Mouse (Mus musculus) hindbrain, embryonic 16.5 days (tissue): ENCODE data around the gene Utf1. TPM values are rescaled to one million over a fixed set of nuclear protein-coding genes. Genes with fewer than 3 reads are reported as not detected.

Experiments used
- ATAC-seq: fragments of 200-750 bp; cut with Nextera tagmentation; 2 replicates; pipeline ENCODE4 v1.8.0; 2017; ENCODE audit warnings: moderate TSS enrichment, moderate library complexity
- H3K27ac ChIP-seq: fragments of 300-500 bp; sonication (generic); 2 replicates; pipeline ENCODE4 v1.5.1; 2014; ENCODE audit warnings: low read depth, mild to moderate bottlenecking, control low read depth, low read length, moderate library complexity
- H3K27me3 ChIP-seq: fragments of 300-500 bp; sonication (generic); replicated peaks from 2 replicates; pipeline ENCODE4 v1.6.1; 2014; ENCODE audit warnings: low read length; ENCODE audit not compliant: control insufficient read depth, insufficient read depth
- H3K36me3 ChIP-seq: fragments of 300-500 bp; sonication (generic); 2 replicates; pipeline ENCODE4 v1.6.1; 2014; ENCODE audit warnings: mild to moderate bottlenecking, low read length, moderate library complexity, mixed read lengths; ENCODE audit not compliant: control insufficient read depth, insufficient read depth
- H3K4me1 ChIP-seq: fragments of 300-500 bp; sonication (generic); 2 replicates; pipeline ENCODE4 v1.6.1; 2014; ENCODE audit warnings: low read depth, low read length; ENCODE audit not compliant: control insufficient read depth, insufficient read depth
- H3K4me2 ChIP-seq: fragments of 300-500 bp; sonication (generic); 2 replicates; pipeline ENCODE4 v1.6.1; 2014; ENCODE audit warnings: mild to moderate bottlenecking, low read length, control low read depth, moderate library complexity
- H3K4me3 ChIP-seq: fragments of 300-500 bp; sonication (generic); 2 replicates; pipeline ENCODE4 v1.5.1; 2014; ENCODE audit warnings: mild to moderate bottlenecking, low read length, control low read depth, moderate library complexity
- H3K9ac ChIP-seq: fragments of 300-500 bp; sonication (generic); 2 replicates; pipeline ENCODE4 v1.6.1; 2014; ENCODE audit warnings: low read depth, mild to moderate bottlenecking, control low read depth, low read length, moderate library complexity
- H3K9me3 ChIP-seq: fragments of 300-500 bp; sonication (generic); 2 replicates; pipeline ENCODE4 v1.6.1; 2014; ENCODE audit warnings: mild to moderate bottlenecking, low read length, moderate library complexity; ENCODE audit not compliant: control insufficient read depth
- WGBS: fragments of 180-500 bp; shearing (Covaris S2); extraction: QIAGEN DNeasy Blood & Tissue Kit; methylation state at CpG from one replicate; pipeline ENCODE4 v1.1.7; 2014; 5-methylcytosine and 5-hydroxymethylcytosine counted together
- polyA plus RNA-seq: library from polyadenylated mRNA; unstranded; fragments of >200 nt; fragmentation: Nextera tagmentation; extraction: Ambion mirVana; gene quantifications from 2 replicates; pipeline ENCODE4 v1.2.1, GENCODE M21; 2015

Gene Utf1
- polyA plus RNA-seq, 1 experiment from 2014 or later: not detected

- Histone ChIP-seq H3K27me3 (peaks cover 6% of the 10 kb centered on the region; the same call in 1 of the 2 replicates), H3K4me3 (no peak overlapping the region), H3K9ac (no peak overlapping the region), H3K27ac (no peak overlapping the region), H3K4me2 (no peak overlapping the region), H3K36me3 (peaks cover 6% of the 10 kb centered on the region; the same call in 1 of the 2 replicates), H3K9me3 (no peaks in the 10 kb centered on the region), H3K4me1 (peaks cover 7% of the 10 kb centered on the region)
- WGBS: 73% methylated on average over 4 of the region's 4 CpGs
- no peak for ATAC-seq
Observed at GRCm38 (mm10) chr7:139918262-139918661, 25.3 kb upstream of the Utf1 start.

- Histone ChIP-seq H3K4me2 (no peak overlapping the region), H3K36me3 (peaks cover 27% of the 10 kb centered on the region), H3K27me3 (peaks cover 3% of the 10 kb centered on the region; the same call in 1 of the 2 replicates), H3K4me3 (no peak overlapping the region), H3K4me1 (no peaks in the 10 kb centered on the region), H3K9me3 (no peaks in the 10 kb centered on the region), H3K9ac (no peak overlapping the region), H3K27ac (no peak overlapping the region)
- ATAC-seq: peak; percentile 48; the same call in 1 of the 2 replicates
- 15% methylated on average over 11 of the region's 11 CpGs for WGBS
Observed at GRCm38 (mm10) chr7:139930732-139931131, 12.9 kb upstream of the Utf1 start.

- WGBS: 90% methylated on average over 10 of the region's 10 CpGs
- Histone ChIP-seq H3K4me1 (no peaks in the 10 kb centered on the region), H3K4me3 (no peak overlapping the region), H3K9me3 (no peaks in the 10 kb centered on the region), H3K27ac (no peak overlapping the region), H3K9ac (no peak overlapping the region), H3K36me3 (peaks cover 13% of the 10 kb centered on the region), H3K4me2 (no peak overlapping the region), H3K27me3 (no peaks in the 10 kb centered on the region; the same call in 1 of the 2 replicates)
- no peak for ATAC-seq
Observed at GRCm38 (mm10) chr7:139936705-139937104, 6.9 kb upstream of the Utf1 start.

- Histone ChIP-seq H3K27ac (no peak overlapping the region), H3K27me3 (peaks cover 3% of the 10 kb centered on the region; the same call in 1 of the 2 replicates), H3K4me1 (no peaks in the 10 kb centered on the region), H3K4me3 (no peak overlapping the region), H3K9ac (no peak overlapping the region), H3K9me3 (no peaks in the 10 kb centered on the region), H3K4me2 (no peak overlapping the region), H3K36me3 (peaks cover 10% of the 10 kb centered on the region; the same call in 1 of the 2 replicates)
- ATAC-seq: no peak
- 80% methylated on average over 3 of the region's 3 CpGs for WGBS
Observed at GRCm38 (mm10) chr7:139937138-139937537, 6.5 kb upstream of the Utf1 start.

- H3K36me3 ChIP-seq: peaks cover 8% of the 10 kb centered on the region; the same call in 1 of the 2 replicates
- 78% methylated on average over 5 of the region's 5 CpGs for WGBS
- no peak for ATAC-seq
- no peak overlapping the region for H3K27ac ChIP-seq
- no peak overlapping the region for H3K4me3 ChIP-seq
- no peaks in the 10 kb centered on the region for H3K9me3 ChIP-seq
- no peaks in the 10 kb centered on the region for H3K4me1 ChIP-seq
- no peak overlapping the region for H3K9ac ChIP-seq
- peaks cover 9% of the 10 kb centered on the region for H3K27me3 ChIP-seq
- no peak overlapping the region for H3K4me2 ChIP-seq
Observed at GRCm38 (mm10) chr7:139937810-139938209, 5.8 kb upstream of the Utf1 start.

GRCm38 (mm10) chr7:139940476-139941209, 2.9 kb upstream of the Utf1 start:
- peaks cover 2% of the 10 kb centered on the region; the same call in 1 of the 2 replicates for H3K36me3 ChIP-seq
- H3K27ac ChIP-seq: no peak overlapping the region
- WGBS: 57% methylated on average over 16 of the region's 16 CpGs
- no peak for ATAC-seq
- H3K4me1 ChIP-seq: peaks cover 8% of the 10 kb centered on the region
- peaks cover 29% of the 10 kb centered on the region for H3K27me3 ChIP-seq
- H3K4me3 ChIP-seq: no peak overlapping the region
- no peak overlapping the region for H3K4me2 ChIP-seq
- H3K9ac ChIP-seq: no peak overlapping the region
- no peaks in the 10 kb centered on the region for H3K9me3 ChIP-seq

- peaks cover 8% of the 10 kb centered on the region for H3K4me1 ChIP-seq
- ATAC-seq: 0 out of 2 replicates have a peak, but pooled peaks have one; percentile 14
- no peak overlapping the region for H3K9ac ChIP-seq
- H3K36me3 ChIP-seq: no peaks in the 10 kb centered on the region
- peak overlapping the region; percentile 33 for H3K4me3 ChIP-seq
- WGBS: 4% methylated on average over 59 of the region's 68 CpGs
- H3K9me3 ChIP-seq: no peaks in the 10 kb centered on the region
- no peak overlapping the region for H3K27ac ChIP-seq
- peak overlapping the region; percentile 55 for H3K4me2 ChIP-seq
- H3K27me3 ChIP-seq: peaks cover 50% of the 10 kb centered on the region
Observed at GRCm38 (mm10) chr7:139944291-139945240, 977 bp downstream of the Utf1 start.

- H3K4me2 ChIP-seq: no peak overlapping the region
- H3K36me3 ChIP-seq: no peaks in the 10 kb centered on the region
- no peaks in the 10 kb centered on the region for H3K9me3 ChIP-seq
- no peak overlapping the region for H3K27ac ChIP-seq
- peaks cover 15% of the 10 kb centered on the region for H3K4me1 ChIP-seq
- ATAC-seq: no peak
- H3K4me3 ChIP-seq: no peak overlapping the region
- peaks cover 51% of the 10 kb centered on the region for H3K27me3 ChIP-seq
- H3K9ac ChIP-seq: no peak overlapping the region
- WGBS: 18% methylated on average over 5 of the region's 5 CpGs
Observed at GRCm38 (mm10) chr7:139945516-139945915, 1.9 kb downstream of the Utf1 start.

- Histone ChIP-seq H3K4me2 (no peak overlapping the region), H3K9ac (no peak overlapping the region), H3K4me1 (peaks cover 19% of the 10 kb centered on the region), H3K9me3 (no peaks in the 10 kb centered on the region), H3K4me3 (no peak overlapping the region), H3K36me3 (no peaks in the 10 kb centered on the region), H3K27me3 (peaks cover 51% of the 10 kb centered on the region), H3K27ac (no peak overlapping the region)
- ATAC-seq: no peak
- 34% methylated on average over 5 of the region's 5 CpGs for WGBS
Observed at GRCm38 (mm10) chr7:139946032-139946431, 2.4 kb downstream of the Utf1 start.
